In genomic region chr7:132852173-132852844, GRCm38 (mm10) we compare ENCODE assay signal across 8 mouse cellular contexts. TPM values are rescaled to one million over a fixed set of nuclear protein-coding genes. Genes with fewer than 3 reads are reported as not detected.
DNase-seq lines count a peak whose midpoint lies in the region; ATAC-seq and TF ChIP-seq lines count a peak whose summit lies in the region.

TSS of gene Eef1akmt2 (minus strand) at chr7:132852673.

- no peaks in the 10 kb centered on the region for H3K27me3 ChIP-seq in heart, embryonic 15.5 days
- H3K27me3 ChIP-seq in liver, embryonic 14.5 days (ENCODE audit: control insufficient read depth, insufficient read depth, low read length): no peaks in the 10 kb centered on the region
- no peaks in the 10 kb centered on the region for H3K27me3 ChIP-seq in neural tube, embryonic 11.5 days (ENCODE audit: control insufficient read depth, insufficient read depth, low read length)
- H3K27me3 ChIP-seq in stomach, postnatal 0 days (ENCODE audit: control insufficient read depth, insufficient read depth, low read length): no peaks in the 10 kb centered on the region

- DNase-seq in CD4-positive, CD25-positive, alpha-beta regulatory T cell, adult 2 months (ENCODE audit: low read depth, low spot score): peak; percentile 90
- DNase-seq in fibroblast of lung, adult 2 months (ENCODE audit: low read depth): peak; percentile 62
- DNase-seq in kidney, postnatal 25 days: peak; percentile 82 to 90
- DNase-seq in liver, embryonic 14.5 days (ENCODE audit: low read depth in 3 of 3, low spot score in 3 of 3): peak; percentile 64 to 73 (median 69)
- DNase-seq in neural tube, embryonic 11.5 days (ENCODE audit: low spot score): peak; percentile 91
- peak; percentile 88 for DNase-seq in stomach, postnatal 0 days (ENCODE audit: low spot score)

- ATAC-seq in heart, embryonic 15.5 days (replicated peaks; ENCODE audit: insufficient number of reproducible peaks, insufficient read depth, low FRiP score, low read depth): peak; percentile 93
- ATAC-seq in liver, embryonic 14.5 days (ENCODE audit: insufficient read depth): peak; percentile 96
- peak; percentile 95 for ATAC-seq in neural tube, embryonic 11.5 days (ENCODE audit: insufficient read depth, low FRiP score, low TSS enrichment)
- ATAC-seq in stomach, postnatal 0 days (ENCODE audit: low FRiP score, low TSS enrichment): peak; percentile 95

- peak within 1 kb of the TSS; percentile 90 for H3K9ac ChIP-seq in heart, embryonic 15.5 days
- H3K9ac ChIP-seq in liver, embryonic 14.5 days (replicated peaks): peak within 1 kb of the TSS; percentile 95
- H3K9ac ChIP-seq in neural tube, embryonic 11.5 days (ENCODE audit: low read length): peak within 1 kb of the TSS; percentile 96
- H3K9ac ChIP-seq in stomach, postnatal 0 days (ENCODE audit: low read length): peak within 1 kb of the TSS; percentile 95

- peak within 1 kb of the TSS; percentile 98 for H3K4me3 ChIP-seq in brown adipose tissue, adult 24 weeks (ENCODE audit: insufficient read depth, low read depth, low read length)
- peak within 1 kb of the TSS; percentile 73 for H3K4me3 ChIP-seq in heart, embryonic 15.5 days
- H3K4me3 ChIP-seq in liver, embryonic 14.5 days (ENCODE audit: insufficient read depth in 1 of 2, low read depth in 2 of 2, low read length in 2 of 2): peak within 1 kb of the TSS; percentile 71 to 86
- peak within 1 kb of the TSS; percentile 65 for H3K4me3 ChIP-seq in neural tube, embryonic 11.5 days (ENCODE audit: low read depth, low read length)
- H3K4me3 ChIP-seq in stomach, postnatal 0 days (ENCODE audit: low read depth, low read length): peak within 1 kb of the TSS; percentile 84

- WGBS in heart, embryonic 15.5 days: under 1% methylated on average over 37 of the region's 37 CpGs
- under 1% methylated on average over 37 of the region's 37 CpGs for WGBS in liver, embryonic 14.5 days (ENCODE audit: insufficient replicate concordance)
- WGBS in neural tube, embryonic 11.5 days: under 1% methylated on average over 37 of the region's 37 CpGs
- under 1% methylated on average over 37 of the region's 37 CpGs for WGBS in stomach, postnatal 0 days

- peak; percentile 16 for TF ChIP-seq EP300 in liver, embryonic 14.5 days (IDR thresholded peaks at IDR 0.05; ENCODE audit: low read depth)
- no peak for TF ChIP-seq EP300 in stomach, postnatal 0 days (optimal IDR thresholded peaks at IDR 0.05)

- peak within 1 kb of the TSS; percentile 98 for H3K27ac ChIP-seq in brown adipose tissue, adult 24 weeks (replicated peaks; ENCODE audit: low read depth, low read length)
- H3K27ac ChIP-seq in heart, embryonic 15.5 days: peak within 1 kb of the TSS; percentile 96
- H3K27ac ChIP-seq in liver, embryonic 14.5 days: peak within 1 kb of the TSS; percentile 84
- peak within 1 kb of the TSS; percentile 95 for H3K27ac ChIP-seq in neural tube, embryonic 11.5 days (ENCODE audit: low read depth, low read length)
- peak within 1 kb of the TSS; percentile 97 for H3K27ac ChIP-seq in stomach, postnatal 0 days (replicated peaks)

- no peaks in the 10 kb centered on the region for H3K9me3 ChIP-seq in heart, embryonic 15.5 days (replicated peaks)
- H3K9me3 ChIP-seq in liver, embryonic 14.5 days (ENCODE audit: control insufficient read depth, low read length): no peaks in the 10 kb centered on the region
- no peaks in the 10 kb centered on the region for H3K9me3 ChIP-seq in neural tube, embryonic 11.5 days (ENCODE audit: control insufficient read depth, low read length)
- no peaks in the 10 kb centered on the region for H3K9me3 ChIP-seq in stomach, postnatal 0 days (ENCODE audit: control insufficient read depth, low read length)

- H3K4me2 ChIP-seq in heart, embryonic 15.5 days: peak within 1 kb of the TSS; percentile 63
- peak within 1 kb of the TSS; percentile 85 for H3K4me2 ChIP-seq in liver, embryonic 14.5 days (ENCODE audit: low read depth)
- H3K4me2 ChIP-seq in neural tube, embryonic 11.5 days (ENCODE audit: low read depth): peak within 1 kb of the TSS; percentile 61
- peak within 1 kb of the TSS; percentile 53 for H3K4me2 ChIP-seq in stomach, postnatal 0 days (replicated peaks; ENCODE audit: low read depth)

- no peaks in the 10 kb centered on the region for H3K4me1 ChIP-seq in brown adipose tissue, adult 24 weeks (ENCODE audit: control insufficient read depth, insufficient read depth, insufficient read length, low read length)
- peaks cover 8% of the 10 kb centered on the region for H3K4me1 ChIP-seq in heart, embryonic 15.5 days (replicated peaks)
- H3K4me1 ChIP-seq in liver, embryonic 14.5 days (replicated peaks; ENCODE audit: control insufficient read depth in 2 of 2, insufficient read depth in 2 of 2, low read length in 1 of 2): peaks cover 2 to 11% of the 10 kb centered on the region in 2 experiments; a peak in 3 of 4 replicates
- peaks cover 2% of the 10 kb centered on the region; the same call in 1 of the 2 replicates for H3K4me1 ChIP-seq in neural tube, embryonic 11.5 days (ENCODE audit: control insufficient read depth, insufficient read depth, low read length)
- H3K4me1 ChIP-seq in stomach, postnatal 0 days (replicated peaks; ENCODE audit: control insufficient read depth, insufficient read depth): no peaks in the 10 kb centered on the region; the same call in 1 of the 2 replicates

- TF ChIP-seq CTCF in liver, embryonic 14.5 days (IDR thresholded peaks at IDR 0.05; ENCODE audit: low read depth): peak; percentile 67
- peak; percentile 58 for TF ChIP-seq CTCF in stomach, postnatal 0 days (IDR thresholded peaks at IDR 0.05; ENCODE audit: low read depth)

- peaks cover 28% of the 10 kb centered on the region for H3K36me3 ChIP-seq in heart, embryonic 15.5 days
- peaks cover 3% of the 10 kb centered on the region for H3K36me3 ChIP-seq in liver, embryonic 14.5 days (replicated peaks; ENCODE audit: control insufficient read depth, insufficient read depth, low read depth)
- H3K36me3 ChIP-seq in neural tube, embryonic 11.5 days (ENCODE audit: control insufficient read depth, insufficient read depth, low read length): peaks cover 2% of the 10 kb centered on the region; the same call in 1 of the 2 replicates
- 0 out of 2 replicates have a peak, but pooled peaks cover 4% of the 10 kb centered on the region for H3K36me3 ChIP-seq in stomach, postnatal 0 days (ENCODE audit: control insufficient read depth, insufficient read depth, low read length)

RNA-seq across cellular contexts. Expression of gene Eef1akmt2, which starts in this region (rescaled TPM):
- 28.0 and 35.9 TPM in 2 replicates for polyA plus RNA-seq in brown adipose tissue, adult 24 weeks (2012; ENCODE audit: insufficient read depth, insufficient read length, missing spikeins)
- 35.5 and 37.7 TPM in 2 replicates for polyA plus RNA-seq in heart, embryonic 15.5 days (2015; fragmentation: Nextera tagmentation; extraction: Ambion mirVana)
- polyA plus RNA-seq in liver, embryonic 14.5 days (2012; rRNA removed): 5.1 and 13.1 TPM in 2 replicates
- 19.0 and 20.8 TPM in 2 replicates for polyA plus RNA-seq in liver, embryonic 14.5 days (2014; fragmentation: Nextera tagmentation; extraction: Ambion mirVana)
- 66.5 and 73.7 TPM in 2 replicates for polyA plus RNA-seq in neural tube, embryonic 11.5 days (2014; fragmentation: Nextera tagmentation; extraction: Ambion mirVana)
- polyA plus RNA-seq in stomach, postnatal 0 days (2015; fragmentation: Nextera tagmentation; extraction: Ambion mirVana): 39.0 and 39.9 TPM in 2 replicates

Comparison
In these comparisons a context has a peak if more than half of its experiments do, and no peak if none do; other contexts are left out.
1. Peak in every context shown above with its lines: DNase-seq, ATAC-seq, H3K4me3 ChIP-seq and H3K27ac ChIP-seq.